Mouse (Mus musculus) heart, embryonic 14.5 days (tissue): ENCODE results near the gene Ccdc155. TPM values are rescaled to one million over a fixed set of nuclear protein-coding genes. Genes with fewer than 3 reads are reported as not detected.

Source experiments
- ATAC-seq: fragments of 200-750 bp; cut with Nextera tagmentation; 2 replicates; pipeline ENCODE4 v1.8.0; 2017; ENCODE audit warnings: low read depth, moderate TSS enrichment; ENCODE audit not compliant: insufficient number of reproducible peaks, insufficient read depth, low FRiP score
- H3K27ac ChIP-seq, 2 experiments: fragments of 200-500 bp in 1 of 2; fragments of 300-500 bp in 1 of 2; sonication (generic) in 1 of 2; replicated peaks in 1 of 2; 2 replicates each; pipeline ENCODE4 v1.5.1; 2012 to 2014; ENCODE audit warnings: low read depth in 2 of 2, low read length in 2 of 2, control low read depth in 1 of 2, mild to moderate bottlenecking in 1 of 2, mixed read lengths in 1 of 2; ENCODE audit not compliant: control insufficient read depth in 1 of 2, insufficient read depth in 1 of 2
- H3K27me3 ChIP-seq: fragments of 300-500 bp; sonication (generic); 2 replicates; pipeline ENCODE4 v1.6.1; 2014; ENCODE audit warnings: mild to moderate bottlenecking, low read length, control low read depth; ENCODE audit not compliant: control insufficient read depth, insufficient read depth
- H3K36me3 ChIP-seq: fragments of 300-500 bp; sonication (generic); 2 replicates; pipeline ENCODE4 v1.6.1; 2014; ENCODE audit warnings: mild to moderate bottlenecking, control low read depth, low read length, mixed read lengths; ENCODE audit not compliant: control insufficient read depth, insufficient read depth
- H3K4me1 ChIP-seq, 2 experiments: fragments of 200-500 bp in 1 of 2; fragments of 300-500 bp in 1 of 2; sonication (generic) in 1 of 2; 2 replicates each; pipeline ENCODE4 v1.6.1; 2012 to 2014; ENCODE audit warnings: low read length in 2 of 2, control low read depth in 1 of 2, mixed read lengths in 1 of 2; ENCODE audit not compliant: control insufficient read depth in 2 of 2, insufficient read depth in 2 of 2
- H3K4me2 ChIP-seq: fragments of 300-500 bp; sonication (generic); 2 replicates; pipeline ENCODE4 v1.6.1; 2014; ENCODE audit warnings: mild to moderate bottlenecking, low read length
- H3K4me3 ChIP-seq, 2 experiments: fragments of 200-500 bp in 1 of 2; fragments of 300-500 bp in 1 of 2; sonication (generic) in 1 of 2; 2 replicates each; pipeline ENCODE4 v1.5.1; 2012 to 2014; ENCODE audit warnings: low read length in 2 of 2, mild to moderate bottlenecking in 2 of 2, control low read depth in 1 of 2, low read depth in 1 of 2, moderate library complexity in 1 of 2; ENCODE audit not compliant: control insufficient read depth in 1 of 2, insufficient read depth in 1 of 2
- H3K9ac ChIP-seq: fragments of 300-500 bp; sonication (generic); 2 replicates; pipeline ENCODE4 v1.6.1; 2014; ENCODE audit warnings: mild to moderate bottlenecking, low read length
- H3K9me3 ChIP-seq: fragments of 300-500 bp; sonication (generic); 2 replicates; pipeline ENCODE4 v1.6.1; 2016; ENCODE audit warnings: low read length, control low read depth; ENCODE audit not compliant: control insufficient read depth
- WGBS: fragments of 180-500 bp; shearing (Covaris S2); extraction: QIAGEN DNeasy Blood & Tissue Kit; methylation state at CpG from one replicate; pipeline ENCODE4 v1.1.7; 2014; 5-methylcytosine and 5-hydroxymethylcytosine counted together
- polyA plus RNA-seq: library from polyadenylated mRNA; unstranded; fragments of >200 nt; fragmentation: Nextera tagmentation; extraction: Ambion mirVana; gene quantifications from 2 replicates; pipeline ENCODE4 v1.2.1, GENCODE M21; 2014

The Ccdc155 gene
- polyA plus RNA-seq, 1 experiment from 2014 or later = 0.32 TPM

- Histone ChIP-seq H3K9me3 (peaks cover 44% of the 10 kb centered on the region), H3K27ac (no peak overlapping the region), H3K4me2 (no peak overlapping the region), H3K36me3 (no peaks in the 10 kb centered on the region), H3K9ac (no peak overlapping the region), H3K4me1 (peaks cover 4 to 6% of the 10 kb centered on the region in 2 experiments; a peak in 3 of 4 replicates), H3K27me3 (peaks cover 73% of the 10 kb centered on the region), H3K4me3 (no peak overlapping the region)
- ATAC-seq = no peak
- WGBS = 6% methylated on average over 24 of the region's 24 CpGs
Measured at GRCm38 (mm10) chr7:45168656-45169055, 36.0 kb downstream of the Ccdc155 start.

GRCm38 (mm10) chr7:45167761-45168445 is 36.8 kb downstream of the Ccdc155 start:
- peaks cover 4 to 6% of the 10 kb centered on the region in 2 experiments; a peak in 3 of 4 replicates for H3K4me1 ChIP-seq
- H3K27ac ChIP-seq = no peak overlapping the region
- H3K9ac ChIP-seq = no peak overlapping the region
- ATAC-seq = no peak
- H3K27me3 ChIP-seq = peaks cover 78% of the 10 kb centered on the region
- no peak overlapping the region for H3K4me2 ChIP-seq
- WGBS = 3% methylated on average over 19 of the region's 19 CpGs
- H3K4me3 ChIP-seq = no peak overlapping the region
- H3K9me3 ChIP-seq = peaks cover 43% of the 10 kb centered on the region
- H3K36me3 ChIP-seq = no peaks in the 10 kb centered on the region

GRCm38 (mm10) chr7:45166950-45167401 is 37.7 kb downstream of the Ccdc155 start:
- peaks cover 35% of the 10 kb centered on the region for H3K9me3 ChIP-seq
- H3K27me3 ChIP-seq = peaks cover 80% of the 10 kb centered on the region
- ATAC-seq = no peak
- no peak overlapping the region for H3K4me2 ChIP-seq
- H3K36me3 ChIP-seq = no peaks in the 10 kb centered on the region
- H3K4me3 ChIP-seq = no peak overlapping the region
- H3K27ac ChIP-seq = no peak overlapping the region
- H3K9ac ChIP-seq = no peak overlapping the region
- H3K4me1 ChIP-seq = peaks cover 6 to 10% of the 10 kb centered on the region in 2 experiments; a peak in 3 of 4 replicates
- 18% methylated on average over 10 of the region's 10 CpGs for WGBS

GRCm38 (mm10) chr7:45165701-45166100 is 39.0 kb downstream of the Ccdc155 start:
- H3K27ac ChIP-seq = no peak overlapping the region
- no peak overlapping the region for H3K9ac ChIP-seq
- H3K27me3 ChIP-seq = peaks cover 76% of the 10 kb centered on the region
- no peak for ATAC-seq
- no peak overlapping the region for H3K4me3 ChIP-seq
- H3K36me3 ChIP-seq = peaks cover 4% of the 10 kb centered on the region; the same call in 1 of the 2 replicates
- peaks cover 23% of the 10 kb centered on the region for H3K9me3 ChIP-seq
- peaks cover 6 to 10% of the 10 kb centered on the region in 2 experiments; a peak in 3 of 4 replicates for H3K4me1 ChIP-seq
- WGBS = 52% methylated on average over 11 of the region's 11 CpGs
- H3K4me2 ChIP-seq = no peak overlapping the region

GRCm38 (mm10) chr7:45164833-45165232 is 39.9 kb downstream of the Ccdc155 start:
- H3K9ac ChIP-seq = no peak overlapping the region
- ATAC-seq = no peak
- H3K9me3 ChIP-seq = peaks cover 14% of the 10 kb centered on the region
- H3K27ac ChIP-seq = no peak overlapping the region
- H3K4me2 ChIP-seq = no peak overlapping the region
- H3K4me1 ChIP-seq = peaks cover 6 to 10% of the 10 kb centered on the region in 2 experiments; a peak in 3 of 4 replicates
- whole genome bisulfite sequencing = 41% methylated on average over 5 of the region's 5 CpGs
- H3K36me3 ChIP-seq = peaks cover 12% of the 10 kb centered on the region
- no peak overlapping the region; a peak in 1 of 4 replicates for H3K4me3 ChIP-seq
- peaks cover 74% of the 10 kb centered on the region for H3K27me3 ChIP-seq

GRCm38 (mm10) chr7:45163735-45164490 is 40.8 kb downstream of the Ccdc155 start, which contains the start of gene Slc17a7:
Slc17a7 (plus strand) TSS chr7:45163949.
- Histone ChIP-seq H3K27ac (no peak within 1 kb of the TSS), H3K4me2 (peak within 1 kb of the TSS; percentile 62), H3K27me3 (peaks cover 66% of the 10 kb centered on the region), H3K9ac (peak within 1 kb of the TSS; percentile 42; the same call in 1 of the 2 replicates), H3K9me3 (peaks cover 5% of the 10 kb centered on the region), H3K36me3 (peaks cover 20% of the 10 kb centered on the region), H3K4me1 (peaks cover 6 to 10% of the 10 kb centered on the region in 2 experiments; a peak in 3 of 4 replicates), H3K4me3 (peak within 1 kb of the TSS; percentile 31 to 35)
- ATAC-seq = no peak
- WGBS = 4% methylated on average over 32 of the region's 41 CpGs

- H3K27ac ChIP-seq = no peak overlapping the region
- no peak for ATAC-seq
- peaks cover 25% of the 10 kb centered on the region for H3K36me3 ChIP-seq
- H3K9ac ChIP-seq = no peak overlapping the region
- WGBS = 76% methylated on average over 9 of the region's 9 CpGs
- no peaks in the 10 kb centered on the region for H3K9me3 ChIP-seq
- no peak overlapping the region for H3K4me2 ChIP-seq
- peaks cover 6 to 10% of the 10 kb centered on the region in 2 experiments; a peak in 3 of 4 replicates for H3K4me1 ChIP-seq
- H3K4me3 ChIP-seq = no peak overlapping the region
- peaks cover 58% of the 10 kb centered on the region for H3K27me3 ChIP-seq
Measured at GRCm38 (mm10) chr7:45162996-45163615, 41.6 kb downstream of the Ccdc155 start.
